In genomic region chr4:148363366-148364121, GRCm38 (mm10) we compare ENCODE assay signal across 14 mouse cellular contexts.
"Had no signal": no experiment of that assay in that cellular context is flagged by ENCODE, and none has a peak within 500 bp of the region (broad histone marks: within the 10 kb centered on the region; RNA-seq: fewer than 3 reads in every experiment).

No protein-coding gene starts in this region.

- H3K4me3 ChIP-seq: lung, embryonic 15.5 days; megakaryocyte, embryonic 14.5 days; midbrain, embryonic 13.5 days; midbrain, embryonic 15.5 days; neural tube, embryonic 12.5 days; stomach, embryonic 15.5 days had no signal

- H3K4me1 ChIP-seq: lung, embryonic 15.5 days; megakaryocyte, embryonic 14.5 days; midbrain, embryonic 15.5 days; stomach, embryonic 15.5 days had no signal

- DNase-seq: lung, postnatal 14 days; lung, postnatal 36 days; right cerebral cortex, postnatal 14 days; thymus, adult 2 months; thymus, postnatal 25 days; thymus, postnatal 4 days had no signal

- H3K27ac ChIP-seq: lung, embryonic 15.5 days; macrophage; midbrain, embryonic 13.5 days; midbrain, embryonic 15.5 days; neural tube, embryonic 12.5 days; stomach, embryonic 15.5 days; stomach, postnatal 0 days had no signal

- H3K27me3 ChIP-seq: lung, embryonic 15.5 days; midbrain, embryonic 13.5 days; midbrain, embryonic 15.5 days; neural tube, embryonic 12.5 days; stomach, embryonic 15.5 days had no signal
